Mouse (Mus musculus) spleen, adult 2 months (tissue): ENCODE results near the gene Stag1.

Experiments used
- CTCF ChIP-seq: fragments of 200-500 bp; IDR thresholded peaks from 2 replicates; pipeline ENCODE4 v1.5.1; 2011; ENCODE audit warnings: mild to moderate bottlenecking, inconsistent platforms; ENCODE audit not compliant: insufficient read depth, insufficient read length, insufficient replicate concordance; ENCODE audit errors: extremely low read depth
- POLR2A ChIP-seq: fragments of 200-500 bp; IDR thresholded peaks from 2 replicates; pipeline ENCODE4 v1.6.1; 2011; ENCODE audit warnings: low read depth, low read length, inconsistent platforms

- TF ChIP-seq CTCF (no peak), POLR2A (no peak)
Observed at GRCm38 (mm10) chr9:100605985-100606554, 8.5 kb downstream of the Stag1 start.
